In genomic region chr17:83790158-83790557, GRCm38 (mm10) we compare ENCODE assay signal across 26 mouse cellular contexts. TPM values are rescaled to one million over a fixed set of nuclear protein-coding genes. Genes with fewer than 3 reads are reported as not detected.
"Had no signal": no experiment of that assay in that cellular context is flagged by ENCODE, and none has a peak within 500 bp of the region (broad histone marks: within the 10 kb centered on the region; RNA-seq: fewer than 3 reads in every experiment).

No protein-coding gene starts in this region.

- H3K4me3 ChIP-seq: left cerebral cortex, adult 2 months; limb, embryonic 12.5 days; megakaryocyte, embryonic 14.5 days; neural tube, embryonic 12.5 days; neural tube, embryonic 15.5 days; stomach, embryonic 15.5 days had no signal

- DNase-seq: kidney, adult 2 months; kidney, postnatal 25 days; layer of hippocampus, postnatal 36 days; liver, postnatal 0 days; lung, embryonic 14.5 days; lung, postnatal 10 days; lung, postnatal 4 days; midbrain, embryonic 14.5 days; right cerebral cortex, adult 18-20 months; right cerebral cortex, postnatal 14 days; spleen, adult 18-20 months; thymus, postnatal 36 days had no signal

- H3K36me3 ChIP-seq: neural tube, embryonic 12.5 days; neural tube, embryonic 15.5 days had no signal

- H3K9ac ChIP-seq: limb, embryonic 12.5 days; liver, embryonic 14.5 days; liver, postnatal 0 days; lung, embryonic 14.5 days; neural tube, embryonic 12.5 days; neural tube, embryonic 15.5 days; stomach, embryonic 15.5 days had no signal

- ATAC-seq: intestine, postnatal 0 days; liver, postnatal 0 days had no signal

- H3K4me1 ChIP-seq: stomach, embryonic 15.5 days had no signal

- H3K27ac ChIP-seq: kidney, postnatal 0 days; left cerebral cortex, adult 2 months; limb, embryonic 12.5 days; liver, embryonic 14.5 days; neural tube, embryonic 12.5 days; neural tube, embryonic 15.5 days; stomach, embryonic 15.5 days had no signal

- H3K4me2 ChIP-seq: limb, embryonic 12.5 days; liver, embryonic 11.5 days; lung, embryonic 14.5 days; midbrain, embryonic 11.5 days; neural tube, embryonic 12.5 days; neural tube, embryonic 15.5 days; stomach, embryonic 15.5 days had no signal

- H3K27me3 ChIP-seq: limb, embryonic 12.5 days; megakaryocyte, embryonic 14.5 days; neural tube, embryonic 12.5 days; neural tube, embryonic 15.5 days; stomach, embryonic 15.5 days had no signal

- H3K9me3 ChIP-seq: limb, embryonic 12.5 days; megakaryocyte, embryonic 14.5 days; neural tube, embryonic 12.5 days; neural tube, embryonic 15.5 days; stomach, embryonic 15.5 days had no signal

RNA-seq across cellular contexts. Expression of gene Haao, which starts 57.6 kb away (rescaled TPM):
- total RNA-seq: layer of hippocampus, postnatal 10 days; layer of hippocampus, postnatal 36 days; left cerebral cortex, adult 2 months; left cerebral cortex, postnatal 10 days; midbrain, postnatal 0 days had no signal
- polyA plus RNA-seq: midbrain, embryonic 11.5 days; neural tube, embryonic 12.5 days had no signal
